Mouse (Mus musculus): ENCODE data around the gene Telo2. TPM values are rescaled to one million over a fixed set of nuclear protein-coding genes. Genes with fewer than 3 reads are reported as not detected.

Gene Telo2
- polyA plus RNA-seq, 1 experiment: not detected

- TF ChIP-seq CTCF (IDR thresholded peaks at IDR 0.05; ENCODE audit: insufficient read depth, low read depth, low read length) (no peak), POLR2A (IDR thresholded peaks at IDR 0.05; ENCODE audit: insufficient read depth, low read depth, low read length) (no peak)
Observed at GRCm38 (mm10) chr17:25068690-25069089, 47.1 kb downstream of the Telo2 start.

GRCm38 (mm10) chr17:25067442-25067851, 48.3 kb downstream of the Telo2 start:
- H3K4me3 ChIP-seq (ENCODE audit: insufficient read depth, low read depth, low read length): no peak overlapping the region
- TF ChIP-seq CTCF (IDR thresholded peaks at IDR 0.05; ENCODE audit: insufficient read depth, low read depth, low read length): no peak
- TF ChIP-seq POLR2A (IDR thresholded peaks at IDR 0.05; ENCODE audit: insufficient read depth, low read depth, low read length): no peak
- H3K27ac ChIP-seq (ENCODE audit: insufficient read depth, low read depth, low read length): no peak overlapping the region
- no peaks in the 10 kb centered on the region for H3K4me1 ChIP-seq (ENCODE audit: control insufficient read depth, insufficient read depth, low read length)
- WGBS: 64% methylated on average over 8 of the region's 8 CpGs

More at GRCm38 (mm10) chr17:25068690-25069089, 47.1 kb downstream of the Telo2 start:
- H3K4me1 ChIP-seq (ENCODE audit: control insufficient read depth, insufficient read depth, low read length): no peaks in the 10 kb centered on the region
- H3K27ac ChIP-seq (ENCODE audit: insufficient read depth, low read depth, low read length): no peak overlapping the region
- 74% methylated on average over 2 of the region's 2 CpGs for WGBS
- H3K4me3 ChIP-seq (ENCODE audit: insufficient read depth, low read depth, low read length): no peak overlapping the region

GRCm38 (mm10) chr17:25066595-25066994, 49.2 kb downstream of the Telo2 start:
- no peak overlapping the region for H3K4me3 ChIP-seq (ENCODE audit: insufficient read depth, low read depth, low read length)
- no peak overlapping the region for H3K27ac ChIP-seq (ENCODE audit: insufficient read depth, low read depth, low read length)
- 92% methylated on average over 7 of the region's 7 CpGs for WGBS
- no peak for TF ChIP-seq CTCF (IDR thresholded peaks at IDR 0.05; ENCODE audit: insufficient read depth, low read depth, low read length)
- TF ChIP-seq POLR2A (IDR thresholded peaks at IDR 0.05; ENCODE audit: insufficient read depth, low read depth, low read length): no peak
- no peaks in the 10 kb centered on the region for H3K4me1 ChIP-seq (ENCODE audit: control insufficient read depth, insufficient read depth, low read length)

- WGBS: 90% methylated on average over 3 of the region's 3 CpGs
- no peak overlapping the region for H3K4me3 ChIP-seq (ENCODE audit: insufficient read depth, low read depth, low read length)
Observed at GRCm38 (mm10) chr17:25065189-25065588, 50.6 kb downstream of the Telo2 start.

GRCm38 (mm10) chr17:25064351-25064750, 51.4 kb downstream of the Telo2 start:
- TF ChIP-seq CTCF (IDR thresholded peaks at IDR 0.05; ENCODE audit: insufficient read depth, low read depth, low read length) (no peak), POLR2A (IDR thresholded peaks at IDR 0.05; ENCODE audit: insufficient read depth, low read depth, low read length) (no peak)
- WGBS: 82% methylated on average over 9 of the region's 9 CpGs
- H3K4me3 ChIP-seq (ENCODE audit: insufficient read depth, low read depth, low read length): no peak overlapping the region
- H3K4me1 ChIP-seq (ENCODE audit: control insufficient read depth, insufficient read depth, low read length): no peaks in the 10 kb centered on the region
- no peak overlapping the region for H3K27ac ChIP-seq (ENCODE audit: insufficient read depth, low read depth, low read length)

More at GRCm38 (mm10) chr17:25065189-25065588, 50.6 kb downstream of the Telo2 start:
- H3K27ac ChIP-seq (ENCODE audit: insufficient read depth, low read depth, low read length): no peak overlapping the region
- H3K4me1 ChIP-seq (ENCODE audit: control insufficient read depth, insufficient read depth, low read length): no peaks in the 10 kb centered on the region
- TF ChIP-seq POLR2A (IDR thresholded peaks at IDR 0.05; ENCODE audit: insufficient read depth, low read depth, low read length): no peak
- TF ChIP-seq CTCF (IDR thresholded peaks at IDR 0.05; ENCODE audit: insufficient read depth, low read depth, low read length): no peak

GRCm38 (mm10) chr17:25063872-25064271, 51.9 kb downstream of the Telo2 start:
- 70% methylated on average over 12 of the region's 12 CpGs for WGBS

GRCm38 (mm10) chr17:25063261-25063660, 52.5 kb downstream of the Telo2 start:
- H3K4me1 ChIP-seq (ENCODE audit: control insufficient read depth, insufficient read depth, low read length): no peaks in the 10 kb centered on the region
- TF ChIP-seq POLR2A (IDR thresholded peaks at IDR 0.05; ENCODE audit: insufficient read depth, low read depth, low read length): no peak
- no peak for TF ChIP-seq CTCF (IDR thresholded peaks at IDR 0.05; ENCODE audit: insufficient read depth, low read depth, low read length)
- H3K4me3 ChIP-seq (ENCODE audit: insufficient read depth, low read depth, low read length): no peak overlapping the region
- WGBS: 72% methylated on average over 4 of the region's 4 CpGs
- H3K27ac ChIP-seq (ENCODE audit: insufficient read depth, low read depth, low read length): no peak overlapping the region

More at GRCm38 (mm10) chr17:25063872-25064271, 51.9 kb downstream of the Telo2 start:
- Histone ChIP-seq H3K4me3 (ENCODE audit: insufficient read depth, low read depth, low read length) (no peak overlapping the region), H3K27ac (ENCODE audit: insufficient read depth, low read depth, low read length) (no peak overlapping the region), H3K4me1 (ENCODE audit: control insufficient read depth, insufficient read depth, low read length) (no peaks in the 10 kb centered on the region)
- TF ChIP-seq CTCF (IDR thresholded peaks at IDR 0.05; ENCODE audit: insufficient read depth, low read depth, low read length) (no peak), POLR2A (IDR thresholded peaks at IDR 0.05; ENCODE audit: insufficient read depth, low read depth, low read length) (no peak)

GRCm38 (mm10) chr17:25057041-25057440, 58.7 kb downstream of the Telo2 start:
- Histone ChIP-seq H3K4me3 (ENCODE audit: insufficient read depth, low read depth, low read length) (no peak overlapping the region), H3K4me1 (ENCODE audit: control insufficient read depth, insufficient read depth, low read length) (no peaks in the 10 kb centered on the region), H3K27ac (ENCODE audit: insufficient read depth, low read depth, low read length) (no peak overlapping the region)
- 91% methylated on average over 6 of the region's 6 CpGs for WGBS
- TF ChIP-seq CTCF (IDR thresholded peaks at IDR 0.05; ENCODE audit: insufficient read depth, low read depth, low read length) (no peak), POLR2A (IDR thresholded peaks at IDR 0.05; ENCODE audit: insufficient read depth, low read depth, low read length) (no peak)

GRCm38 (mm10) chr17:25053274-25053673, 62.5 kb downstream of the Telo2 start:
- no peaks in the 10 kb centered on the region for H3K4me1 ChIP-seq (ENCODE audit: control insufficient read depth, insufficient read depth, low read length)
- no peak overlapping the region for H3K27ac ChIP-seq (ENCODE audit: insufficient read depth, low read depth, low read length)
- 84% methylated on average over 9 of the region's 9 CpGs for WGBS
- TF ChIP-seq POLR2A (IDR thresholded peaks at IDR 0.05; ENCODE audit: insufficient read depth, low read depth, low read length): no peak
- no peak for TF ChIP-seq CTCF (IDR thresholded peaks at IDR 0.05; ENCODE audit: insufficient read depth, low read depth, low read length)
- no peak overlapping the region for H3K4me3 ChIP-seq (ENCODE audit: insufficient read depth, low read depth, low read length)

Other genes with a start within 250 kb of the Telo2 start
- gene Igfals, start 250.0 kb downstream of the Telo2 start, polyA plus RNA-seq (2012; ENCODE audit: insufficient read depth, insufficient read length, low replicate concordance, missing spikeins): not detected in 2 replicates
- not detected in 2 replicates for gene Nubp2, start 229.6 kb downstream of the Telo2 start, polyA plus RNA-seq (2012; ENCODE audit: insufficient read depth, insufficient read length, low replicate concordance, missing spikeins)
- not detected in 2 replicates for gene Spsb3, start 229.3 kb downstream of the Telo2 start, polyA plus RNA-seq (2012; ENCODE audit: insufficient read depth, insufficient read length, low replicate concordance, missing spikeins)
- gene Eme2, start 220.9 kb downstream of the Telo2 start, polyA plus RNA-seq (2012; ENCODE audit: insufficient read depth, insufficient read length, low replicate concordance, missing spikeins): not detected in 2 replicates
- not detected in 2 replicates for gene Mrps34, start 220.9 kb downstream of the Telo2 start, polyA plus RNA-seq (2012; ENCODE audit: insufficient read depth, insufficient read length, low replicate concordance, missing spikeins)
- not detected in 2 replicates for gene Nme3, start 219.5 kb downstream of the Telo2 start, polyA plus RNA-seq (2012; ENCODE audit: insufficient read depth, insufficient read length, low replicate concordance, missing spikeins)
- gene Mapk8ip3, start 179.0 kb downstream of the Telo2 start, polyA plus RNA-seq (2012; ENCODE audit: insufficient read depth, insufficient read length, low replicate concordance, missing spikeins): 307 TPM in 1 of 2 replicates, not detected in the other
- gene Jpt2, start 155.3 kb downstream of the Telo2 start, polyA plus RNA-seq (2012; ENCODE audit: insufficient read depth, insufficient read length, low replicate concordance, missing spikeins): not detected in 2 replicates
- not detected in 2 replicates for gene Cramp1l, start 100.2 kb downstream of the Telo2 start, polyA plus RNA-seq (2012; ENCODE audit: insufficient read depth, insufficient read length, low replicate concordance, missing spikeins)
- gene Ift140, start 99.9 kb downstream of the Telo2 start, polyA plus RNA-seq (2012; ENCODE audit: insufficient read depth, insufficient read length, low replicate concordance, missing spikeins): not detected in 2 replicates
- not detected in 2 replicates for gene Tmem204, start 32.4 kb downstream of the Telo2 start, polyA plus RNA-seq (2012; ENCODE audit: insufficient read depth, insufficient read length, low replicate concordance, missing spikeins)
- gene Ptx4, start 4.8 kb upstream of the Telo2 start, polyA plus RNA-seq (2012; ENCODE audit: insufficient read depth, insufficient read length, low replicate concordance, missing spikeins): not detected in 2 replicates
- gene Clcn7, start 17.4 kb upstream of the Telo2 start, polyA plus RNA-seq (2012; ENCODE audit: insufficient read depth, insufficient read length, low replicate concordance, missing spikeins): not detected in 2 replicates
- gene Ccdc154, start 46.5 kb upstream of the Telo2 start, polyA plus RNA-seq (2012; ENCODE audit: insufficient read depth, insufficient read length, low replicate concordance, missing spikeins): not detected in 2 replicates
- not detected in 2 replicates for gene Gm38655, start 59.5 kb upstream of the Telo2 start, polyA plus RNA-seq (2012; ENCODE audit: insufficient read depth, insufficient read length, low replicate concordance, missing spikeins)
- not detected in 2 replicates for gene BC003965, start 68.6 kb upstream of the Telo2 start, polyA plus RNA-seq (2012; ENCODE audit: insufficient read depth, insufficient read length, low replicate concordance, missing spikeins)
- not detected in 2 replicates for gene Unkl, start 72.4 kb upstream of the Telo2 start, polyA plus RNA-seq (2012; ENCODE audit: insufficient read depth, insufficient read length, low replicate concordance, missing spikeins)
- gene Gnptg, start 124.2 kb upstream of the Telo2 start, polyA plus RNA-seq (2012; ENCODE audit: insufficient read depth, insufficient read length, low replicate concordance, missing spikeins): not detected in 2 replicates
- gene Tsr3, start 124.2 kb upstream of the Telo2 start, polyA plus RNA-seq (2012; ENCODE audit: insufficient read depth, insufficient read length, low replicate concordance, missing spikeins): not detected in 2 replicates
- not detected in 2 replicates for gene Baiap3, start 140.4 kb upstream of the Telo2 start, polyA plus RNA-seq (2012; ENCODE audit: insufficient read depth, insufficient read length, low replicate concordance, missing spikeins)
- 452 TPM in 1 of 2 replicates, not detected in the other for gene Ube2i, start 158.7 kb upstream of the Telo2 start, polyA plus RNA-seq (2012; ENCODE audit: insufficient read depth, insufficient read length, low replicate concordance, missing spikeins)
- not detected in 2 replicates for gene Prss34, start 182.4 kb upstream of the Telo2 start, polyA plus RNA-seq (2012; ENCODE audit: insufficient read depth, insufficient read length, low replicate concordance, missing spikeins)
- gene Prss28, start 192.7 kb upstream of the Telo2 start, polyA plus RNA-seq (2012; ENCODE audit: insufficient read depth, insufficient read length, low replicate concordance, missing spikeins): not detected in 2 replicates
- not detected in 2 replicates for gene Prss29, start 202.7 kb upstream of the Telo2 start, polyA plus RNA-seq (2012; ENCODE audit: insufficient read depth, insufficient read length, low replicate concordance, missing spikeins)
- gene Tpsab1, start 229.6 kb upstream of the Telo2 start, polyA plus RNA-seq (2012; ENCODE audit: insufficient read depth, insufficient read length, low replicate concordance, missing spikeins): not detected in 2 replicates